Mouse (Mus musculus): ENCODE data around the gene Spink2.

GRCm38 (mm10) chr5:77223043-77223975 is 12.0 kb upstream of the Spink2 start:
- peak; percentile 36 for TF ChIP-seq CTCF (IDR thresholded peaks at IDR 0.05; ENCODE audit: low read depth)
- TF ChIP-seq EP300 (IDR thresholded peaks at IDR 0.05; ENCODE audit: low read depth), result no peak

Measured in heart, postnatal 0 days (tissue).